Mouse (Mus musculus) ES-Bruce4 (cell line): ENCODE data around the gene Herc3.
"Not testable (repeated sequence)": the region's sequence is repeated elsewhere in the genome, so short reads cannot be mapped to it uniquely, and the experiment has no call there.

ENCODE experiments used
- CTCF ChIP-seq: IDR thresholded peaks from one replicate; pipeline ENCODE4 v1.8.1; 2011; ENCODE audit warnings: low read depth, low read length
- EP300 ChIP-seq: IDR thresholded peaks from 2 replicates; pipeline ENCODE4 v1.6.1; 2011; ENCODE audit warnings: low read depth, low read length; ENCODE audit not compliant: insufficient read depth
- POLR2A ChIP-seq: IDR thresholded peaks from one replicate; pipeline ENCODE4 v1.8.1; 2011; ENCODE audit warnings: low read length; ENCODE audit not compliant: insufficient read depth

DNA sequence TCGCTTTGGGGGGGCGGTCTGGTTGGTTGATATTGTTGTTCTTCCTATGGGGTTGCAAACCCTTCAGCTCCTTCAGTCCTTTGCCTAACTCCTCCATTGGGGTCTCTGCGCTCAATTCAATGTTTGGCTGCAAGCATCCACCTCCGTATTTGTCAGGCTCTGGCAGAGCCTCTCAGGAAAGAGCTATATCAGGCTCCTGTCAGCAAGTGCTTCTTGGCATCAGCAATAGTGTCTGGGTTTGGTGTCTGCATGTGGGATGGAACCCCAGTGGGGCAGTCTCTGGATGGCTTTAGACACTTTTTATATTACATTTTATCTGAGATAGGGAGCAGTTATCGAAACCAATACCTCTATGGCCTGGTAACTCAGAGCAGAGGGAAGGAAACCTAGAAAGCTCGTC is 36.6 kb downstream of the Herc3 start:
- TF ChIP-seq CTCF, EP300, POLR2A: not testable (repeated sequence)
